Mouse (Mus musculus) urinary bladder, adult 18-20 months (tissue): ENCODE data around the gene Gm26602.

Experiments
- DNase-seq, 2 experiments: peaks; one replicate each; pipeline ENCODE4 v3.0.0; 2022; ENCODE audit warnings: low spot score in 2 of 2, mixed read lengths in 2 of 2

Gene Gm26602

DNA sequence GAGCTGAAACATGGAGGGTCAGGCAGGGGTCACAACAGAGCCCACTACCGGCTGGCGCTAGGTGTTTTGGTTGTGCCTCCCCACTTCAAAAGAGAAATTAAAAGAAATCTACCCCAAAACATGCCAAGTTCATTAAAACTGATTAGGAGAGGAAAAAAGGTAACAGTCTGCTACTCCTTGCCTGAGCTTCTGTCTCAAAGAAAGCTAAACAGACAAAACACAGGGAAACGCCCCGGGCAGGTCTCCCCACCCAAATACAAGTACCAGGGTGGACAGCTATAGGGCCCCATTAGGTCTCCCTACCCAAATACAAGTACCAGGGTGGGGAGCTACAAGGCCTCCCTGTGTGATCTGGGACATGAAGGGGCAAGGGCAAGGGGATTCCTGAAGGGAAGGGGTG lies at the start of gene Gm26602:
Gene Gm26602, plus strand, starts transcription at position 301 of the 400 bp plus-strand sequence.
- no peak for DNase-seq

DNA sequence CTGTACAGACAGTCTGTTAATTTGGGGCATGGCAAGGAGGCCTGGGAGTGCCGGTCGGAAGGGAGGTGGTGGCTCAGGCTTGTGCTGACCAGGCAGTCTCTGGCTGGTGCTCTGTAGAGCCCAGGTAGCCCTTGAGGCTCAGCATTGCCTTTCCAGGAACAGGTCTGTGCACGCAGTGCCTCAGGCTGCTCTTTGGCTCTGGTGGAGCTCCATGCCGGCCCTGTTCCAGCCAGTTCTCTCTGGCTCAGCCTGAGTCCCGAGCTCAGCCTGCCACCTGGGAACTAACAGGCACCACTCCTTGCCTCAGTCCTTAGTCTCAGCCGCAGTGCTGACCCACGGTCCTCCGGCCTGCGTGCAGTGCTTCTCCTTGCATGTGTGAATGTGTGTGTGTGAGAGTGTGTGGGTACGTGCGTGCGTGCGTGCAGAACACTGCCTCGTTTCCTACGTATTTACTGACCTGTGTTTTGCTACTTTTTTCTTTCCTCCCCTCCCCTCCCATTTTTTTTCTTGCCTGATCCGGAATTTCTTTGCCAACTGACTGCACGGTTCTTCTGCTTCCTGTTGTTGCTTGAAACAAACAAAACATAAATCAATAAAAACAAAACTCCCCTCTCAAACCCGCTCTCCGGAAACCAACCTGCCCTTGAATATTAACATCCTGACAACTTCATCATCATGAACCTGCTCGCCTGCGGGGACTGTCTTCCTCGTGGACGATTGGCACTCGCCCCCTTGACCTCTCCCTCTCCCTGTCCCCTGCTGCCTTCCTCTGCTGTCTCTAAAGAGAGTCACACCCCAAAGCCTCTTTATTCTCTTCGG lies 49.2 kb upstream of the Gm26602 start:
- DNase-seq = no peak

DNA sequence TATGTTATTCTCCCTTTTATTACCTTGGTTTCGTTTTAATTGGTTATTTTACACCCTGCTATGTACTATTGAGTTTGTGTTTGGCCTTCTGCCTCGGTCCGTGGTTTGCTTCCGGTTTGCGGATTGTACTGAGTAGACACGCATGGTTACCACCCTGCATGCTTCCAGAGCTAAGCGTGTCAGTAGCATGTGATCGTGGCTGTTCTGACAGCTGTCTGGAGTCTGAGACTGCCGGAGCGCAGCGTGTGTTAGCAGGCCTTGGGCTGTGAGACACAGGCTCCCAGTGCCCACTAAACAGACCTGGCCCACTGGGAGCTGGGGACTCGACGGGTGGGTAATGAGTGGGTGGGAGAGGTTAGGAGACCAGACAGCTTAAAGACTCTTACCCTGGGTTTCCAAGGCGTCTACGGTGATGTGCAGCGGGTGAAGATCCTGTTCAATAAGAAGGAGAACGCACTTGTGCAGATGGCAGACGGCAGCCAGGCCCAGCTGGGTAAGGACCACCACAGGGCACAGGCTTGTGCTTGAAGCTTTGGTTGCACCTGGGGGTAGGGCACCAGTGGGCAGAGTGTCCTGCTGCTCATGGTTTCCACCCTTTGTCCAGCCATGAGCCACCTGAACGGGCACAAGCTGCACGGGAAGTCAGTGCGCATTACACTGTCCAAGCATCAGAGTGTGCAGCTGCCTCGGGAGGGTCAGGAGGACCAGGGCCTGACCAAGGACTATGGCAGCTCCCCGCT lies 48.4 kb upstream of the Gm26602 start:
- no peak for DNase-seq

GRCm38 (mm10) chr10:79862925-79863324 lies 47.7 kb upstream of the Gm26602 start:
- no peak for DNase-seq

DNA sequence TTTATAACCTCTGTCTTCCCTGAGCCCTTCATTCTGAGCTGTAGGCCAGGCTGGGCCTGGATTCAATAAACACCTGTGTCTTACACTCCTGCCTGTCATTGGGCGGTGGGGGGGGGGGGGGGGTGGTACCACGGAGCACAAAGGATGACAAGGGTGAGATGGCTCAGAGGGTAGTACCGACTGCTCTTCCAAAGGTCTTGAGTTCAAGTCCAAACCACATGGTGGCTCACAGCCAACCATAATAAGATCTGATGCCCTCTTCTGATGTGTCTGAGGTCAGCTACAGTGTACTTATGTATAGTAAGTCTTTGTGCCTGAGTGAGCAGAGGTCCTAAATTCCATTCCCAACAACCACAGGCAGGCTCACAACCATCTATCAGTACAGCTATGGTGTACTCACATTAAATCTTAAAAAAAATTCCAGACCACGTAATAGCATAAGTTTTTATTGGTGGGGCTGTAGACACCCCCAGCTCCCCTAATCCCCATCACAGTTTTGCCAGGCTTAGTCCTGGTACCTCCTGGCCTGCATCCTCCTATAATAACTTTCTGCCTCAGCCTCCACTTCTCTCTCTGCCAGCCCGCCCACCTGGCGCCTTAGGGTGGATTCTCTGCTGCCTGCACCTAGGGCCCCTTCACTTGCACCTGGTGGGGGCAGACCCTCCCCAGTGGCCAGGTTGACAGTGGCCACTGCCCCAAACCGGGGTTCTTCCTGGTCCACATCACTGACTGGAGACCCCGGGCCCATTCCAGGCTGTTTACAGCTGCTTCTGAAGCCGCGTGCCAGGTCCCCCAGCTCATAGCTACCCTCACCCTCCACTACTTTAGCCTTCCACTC lies 46.1 kb upstream of the Gm26602 start:
- no peak for DNase-seq

GRCm38 (mm10) chr10:79865189-79865601 lies 45.5 kb upstream of the Gm26602 start:
- DNase-seq = no peak

DNA sequence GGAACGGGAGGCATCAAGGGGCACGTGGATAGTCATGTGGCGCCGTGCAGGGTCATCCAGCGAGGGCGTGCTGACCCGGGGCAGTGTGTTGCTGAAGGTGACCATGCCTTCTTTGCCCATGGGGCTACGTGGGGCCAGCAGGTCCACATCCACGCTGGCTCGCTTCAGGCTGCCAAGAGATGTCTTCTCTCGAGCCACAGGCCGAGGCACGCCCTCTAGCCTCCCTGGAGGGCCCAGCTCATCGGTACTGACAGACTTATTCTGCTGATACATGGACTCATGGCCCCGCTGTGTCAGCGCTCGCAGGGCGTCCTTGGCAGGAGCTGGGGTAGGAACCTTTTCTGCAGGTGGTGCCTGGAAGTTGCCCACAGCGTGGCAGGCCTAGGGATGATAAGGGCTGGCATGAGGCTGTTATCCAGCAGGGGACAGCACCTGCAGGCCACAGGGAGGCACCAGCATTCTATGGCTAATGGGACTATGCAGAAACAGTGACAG lies 44.8 kb upstream of the Gm26602 start:
- DNase-seq = no peak

- no peak for DNase-seq
Observed at GRCm38 (mm10) chr10:79866601-79867000, 44.1 kb upstream of the Gm26602 start.

DNA sequence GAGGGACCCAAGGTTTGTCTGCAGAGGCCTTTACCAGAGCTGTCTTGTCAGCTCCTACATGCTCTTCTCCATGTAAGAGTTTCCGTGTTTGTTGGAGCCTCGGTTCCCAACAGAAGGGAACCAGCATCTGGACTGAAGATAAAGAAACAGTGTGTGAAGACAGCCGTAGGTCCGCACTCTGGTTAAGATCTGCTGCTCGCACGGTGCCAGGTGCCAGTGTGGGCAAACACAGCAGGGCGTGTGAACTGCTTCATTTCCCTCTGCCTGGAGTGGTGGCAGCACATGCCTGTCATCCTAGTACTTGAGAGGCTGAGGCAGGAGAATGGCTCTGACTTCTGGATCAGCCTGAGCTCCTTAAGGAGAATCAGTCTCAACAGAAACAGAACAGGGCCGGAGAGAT lies 38.8 kb upstream of the Gm26602 start:
- DNase-seq = no peak

- DNase-seq = no peak
Observed at GRCm38 (mm10) chr10:79872862-79873261, 37.8 kb upstream of the Gm26602 start.

DNA sequence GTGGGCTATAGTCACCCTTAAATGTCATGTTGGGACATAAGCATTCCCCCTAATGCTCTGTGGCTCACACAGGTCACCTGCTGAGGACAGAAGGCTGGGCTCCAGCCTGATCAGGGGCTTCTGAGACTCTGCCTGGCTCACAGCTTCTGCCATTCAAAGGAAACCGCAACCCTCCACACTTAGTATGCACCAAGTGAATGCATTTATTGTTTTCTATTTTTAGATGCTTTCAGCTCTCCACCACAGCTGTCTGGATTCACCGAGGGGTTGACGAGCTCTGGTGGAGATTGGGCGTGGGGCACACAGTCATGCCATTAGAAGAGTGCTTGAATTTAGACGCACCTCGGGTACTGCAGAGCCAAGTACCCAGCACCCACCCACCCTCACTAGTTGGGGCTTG lies 37.3 kb upstream of the Gm26602 start:
- DNase-seq = no peak

GRCm38 (mm10) chr10:79873715-79874289 lies 36.9 kb upstream of the Gm26602 start:
- DNase-seq = no peak

DNA sequence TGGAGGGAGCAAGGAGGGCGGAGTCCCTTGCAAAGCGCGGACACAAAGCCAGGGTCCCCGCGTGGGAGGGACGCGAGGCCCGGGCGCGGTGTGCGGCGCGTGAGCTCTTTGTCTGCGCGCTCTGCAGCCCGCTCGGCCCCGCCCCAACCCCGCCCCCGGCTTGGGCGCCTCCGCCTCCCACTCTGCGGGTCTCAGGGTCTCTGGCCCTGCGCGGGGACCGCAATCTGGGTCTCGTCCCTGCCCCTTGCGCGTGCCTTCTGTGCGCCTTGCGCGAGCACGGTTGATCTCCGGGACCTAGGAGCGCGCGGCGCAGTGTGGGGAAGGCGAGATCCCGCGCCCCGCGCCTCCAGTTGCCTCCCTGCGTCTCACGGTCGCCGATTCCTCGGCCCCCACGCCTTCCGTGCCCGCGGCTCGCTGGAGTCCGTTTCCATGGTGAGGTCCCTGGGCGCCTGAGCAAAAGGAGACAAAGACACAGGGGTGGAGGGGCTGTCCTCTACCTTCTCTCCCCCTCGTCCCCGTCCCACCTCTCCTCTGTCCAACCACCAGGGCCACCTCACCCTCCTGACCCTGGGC lies 36.3 kb upstream of the Gm26602 start, which contains the start of the genes Prtn3 and Plppr3:
Gene Prtn3, plus strand, starts transcription at position 187 of the 573 bp plus-strand sequence.
Gene Plppr3, minus strand, starts transcription at position 345 of the 573 bp plus-strand sequence.
- no peak for DNase-seq

- DNase-seq = no peak
Observed at GRCm38 (mm10) chr10:79877174-79877573, 33.5 kb upstream of the Gm26602 start.

DNA sequence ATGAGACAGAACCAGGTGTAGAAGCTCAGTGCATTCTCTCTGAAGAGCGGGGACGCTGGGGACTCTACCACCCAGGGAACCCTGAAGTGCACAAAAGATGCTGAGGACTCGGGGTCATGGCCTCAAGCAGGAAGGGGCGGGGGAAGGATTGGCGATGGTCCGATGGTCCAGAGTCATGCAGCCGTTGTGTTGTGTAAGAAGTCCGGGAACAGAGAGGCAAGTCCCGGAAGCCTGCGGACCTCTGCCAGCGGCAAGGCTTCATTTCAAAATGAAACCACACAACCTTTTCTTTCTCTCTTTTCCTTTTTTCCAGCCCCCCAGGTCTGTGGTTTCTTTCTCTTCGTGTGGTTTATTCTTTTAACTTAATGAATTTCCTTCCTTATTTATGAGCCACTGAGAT lies 32.9 kb upstream of the Gm26602 start:
- DNase-seq = no peak

DNA sequence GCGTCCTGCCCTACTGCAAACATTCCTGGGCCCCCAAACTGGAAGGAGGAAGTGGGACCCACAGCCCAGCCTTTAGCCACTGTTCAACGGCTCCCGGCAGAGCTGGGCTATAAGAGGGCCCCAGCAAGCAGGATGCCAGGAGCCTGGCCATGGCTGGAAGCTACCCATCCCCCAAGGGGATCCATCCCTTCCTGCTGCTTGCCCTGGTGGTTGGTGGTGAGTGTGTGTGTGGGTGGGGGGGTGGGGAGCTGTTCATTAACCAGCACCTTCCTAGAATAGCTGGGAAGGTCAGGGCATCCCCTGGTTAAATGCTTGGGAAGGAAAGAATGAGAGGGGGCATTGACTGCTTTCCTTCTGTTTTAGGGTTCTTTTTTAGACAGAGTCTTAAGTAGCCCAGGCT lies 31.1 kb upstream of the Gm26602 start:
- no peak for DNase-seq

DNA sequence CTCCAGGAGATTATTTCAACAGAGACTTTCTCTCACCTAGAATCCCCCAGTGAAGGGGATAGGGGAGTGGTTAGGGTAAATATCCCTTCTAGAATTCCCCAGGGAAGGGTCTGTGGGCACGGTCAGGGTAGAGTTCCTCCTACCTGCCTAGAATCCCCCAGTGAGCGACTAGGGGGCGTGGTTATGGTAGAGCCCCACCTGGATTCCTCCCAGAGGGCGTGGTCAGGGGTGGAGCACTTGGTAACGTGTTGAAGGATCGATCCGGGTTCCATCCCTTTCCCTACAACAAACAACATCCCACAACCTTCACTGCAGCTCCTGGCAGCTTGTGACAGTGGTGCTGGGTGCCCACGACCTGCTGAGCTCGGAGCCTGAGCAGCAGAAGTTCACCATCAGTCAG lies 29.9 kb upstream of the Gm26602 start:
- no peak for DNase-seq

- no peak for DNase-seq
Observed at GRCm38 (mm10) chr10:79881981-79882380, 28.7 kb upstream of the Gm26602 start.

GRCm38 (mm10) chr10:79883297-79884084 lies 27.2 kb upstream of the Gm26602 start:
- peak; percentile 62 to 72 for DNase-seq

GRCm38 (mm10) chr10:79884446-79884845 lies 26.2 kb upstream of the Gm26602 start:
- DNase-seq = no peak
